Mouse (Mus musculus) megakaryocyte, embryonic 14.5 days (primary cell): Measurements from ENCODE around the gene Nxph4.

Experiments used
- FLI1 ChIP-seq: IDR thresholded peaks from 2 replicates; pipeline ENCODE4 v1.6.1; 2012; ENCODE audit warnings: low read length, inconsistent platforms, mixed read lengths
- GATA1 ChIP-seq: IDR thresholded peaks from 3 replicates; pipeline ENCODE4 v1.6.1; 2012; ENCODE audit warnings: mixed read lengths, low read length, inconsistent platforms, borderline replicate concordance

DNA sequence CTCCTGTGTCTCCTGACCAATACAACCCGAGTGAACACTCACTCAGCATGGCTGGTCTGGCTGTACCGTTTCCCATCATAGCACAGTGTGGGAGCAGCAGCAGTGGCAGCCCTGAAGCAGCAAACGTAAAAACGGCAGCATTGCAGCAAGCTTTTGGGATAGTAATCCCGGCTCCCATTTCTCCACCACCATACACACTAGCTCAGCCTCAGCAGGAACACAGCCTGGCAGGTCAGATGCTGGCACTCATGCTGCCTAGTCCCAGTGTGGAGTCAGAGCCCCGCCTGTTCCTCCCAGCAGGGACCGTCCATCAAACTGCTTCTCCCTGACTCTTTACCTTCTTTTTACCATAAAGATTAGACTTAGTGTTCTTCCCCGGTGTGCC lies 43.2 kb downstream of the Nxph4 start:
- TF ChIP-seq GATA1 (no peak), FLI1 (no peak)
